Mouse (Mus musculus) limb, embryonic 14.5 days (tissue): ENCODE measurements around the gene Dctn2. TPM values are rescaled to one million over a fixed set of nuclear protein-coding genes. Genes with fewer than 3 reads are reported as not detected.
A peak's percentile ranks its signal among the peaks of the same experiment; 100 is the strongest.

Experiments used
- ATAC-seq: fragments of 200-750 bp; cut with Nextera tagmentation; 2 replicates; pipeline ENCODE4 v1.8.0; 2017; ENCODE audit warnings: low read depth, moderate number of reproducible peaks, moderate TSS enrichment; ENCODE audit not compliant: low FRiP score
- DNase-seq: peaks from one replicate; pipeline ENCODE4 v3.0.0-alpha.2; 2015; ENCODE audit warnings: low spot score
- H3K27ac ChIP-seq: fragments of 300-500 bp; sonication (generic); replicated peaks from 2 replicates; pipeline ENCODE4 v1.5.1; 2014; ENCODE audit warnings: low read depth, mild to moderate bottlenecking, low read length, moderate library complexity, mixed read lengths
- H3K27me3 ChIP-seq: fragments of 300-500 bp; sonication (generic); 2 replicates; pipeline ENCODE4 v1.6.1; 2014; ENCODE audit warnings: low read length, mixed read lengths; ENCODE audit not compliant: control insufficient read depth, insufficient read depth
- H3K36me3 ChIP-seq: fragments of 300-500 bp; sonication (generic); 2 replicates; pipeline ENCODE4 v1.6.1; 2014; ENCODE audit warnings: mild to moderate bottlenecking, low read length, moderate library complexity, mixed read lengths; ENCODE audit not compliant: control insufficient read depth, insufficient read depth
- H3K4me1 ChIP-seq: fragments of 300-500 bp; sonication (generic); 2 replicates; pipeline ENCODE4 v1.6.1; 2014; ENCODE audit warnings: antibody characterized with exemption, low read length, mixed read lengths; ENCODE audit not compliant: control insufficient read depth, insufficient read depth
- H3K4me2 ChIP-seq: fragments of 300-500 bp; sonication (generic); replicated peaks from 2 replicates; pipeline ENCODE4 v1.6.1; 2014; ENCODE audit warnings: low read depth, mild to moderate bottlenecking, low read length, moderate library complexity; ENCODE audit not compliant: severe bottlenecking
- H3K4me3 ChIP-seq: fragments of 300-500 bp; sonication (generic); replicated peaks from 2 replicates; pipeline ENCODE4 v1.5.1; 2014; ENCODE audit warnings: low read length
- H3K9ac ChIP-seq: fragments of 300-500 bp; sonication (generic); 2 replicates; pipeline ENCODE4 v1.6.1; 2014; ENCODE audit warnings: mild to moderate bottlenecking, low read depth, low read length, moderate library complexity; ENCODE audit not compliant: severe bottlenecking
- H3K9me3 ChIP-seq: fragments of 300-500 bp; sonication (generic); 2 replicates; pipeline ENCODE4 v1.6.1; 2016; ENCODE audit warnings: low read length; ENCODE audit not compliant: control insufficient read depth
- POLR2A ChIP-seq: fragments of 200-500 bp; IDR thresholded peaks from 2 replicates; pipeline ENCODE4 v1.8.0; 2012; ENCODE audit warnings: inconsistent platforms, mild to moderate bottlenecking, moderate library complexity, borderline replicate concordance; ENCODE audit not compliant: insufficient read depth, insufficient read length; ENCODE audit errors: extremely low read depth
- WGBS: fragments of 180-500 bp; shearing (Covaris S2); extraction: QIAGEN DNeasy Blood & Tissue Kit; methylation state at CpG from one replicate; pipeline ENCODE4 v1.1.7; 2014; 5-methylcytosine and 5-hydroxymethylcytosine counted together
- polyA plus RNA-seq, 2 experiments: library from polyadenylated mRNA; depleted of rRNA in 1 of 2; stranded (reverse) in 1 of 2; unstranded in 1 of 2; fragments of >200 nt; fragmentation: Nextera tagmentation in 1 of 2; extraction: Ambion mirVana in 1 of 2; gene quantifications; 2 replicates each; pipeline versions ENCODE4 v1.2.1 to v1.2.3; 2012 to 2014

The Dctn2 gene
- polyA plus RNA-seq, 2 experiments, result 168 to 221 TPM

- 60% methylated on average over 18 of the region's 18 CpGs for WGBS
- Histone ChIP-seq H3K9ac (no peak overlapping the region), H3K4me1 (peaks cover 8% of the 10 kb centered on the region; the same call in 1 of the 2 replicates), H3K36me3 (peaks cover 29% of the 10 kb centered on the region), H3K4me3 (peak overlapping the region; percentile 52; the same call in 1 of the 2 replicates), H3K27ac (no peak overlapping the region), H3K9me3 (no peaks in the 10 kb centered on the region), H3K4me2 (0 out of 2 replicates have a peak overlapping the region, but pooled peaks have one; percentile 96), H3K27me3 (peaks cover 23% of the 10 kb centered on the region)
- DNase-seq, result no peak
- TF ChIP-seq POLR2A, result no peak
- no peak for ATAC-seq
Measured at GRCm38 (mm10) chr10:127327461-127328145, 61.4 kb downstream of the Dctn2 start.

- Histone ChIP-seq H3K4me3 (no peak overlapping the region), H3K9ac (no peak overlapping the region), H3K9me3 (no peaks in the 10 kb centered on the region), H3K27me3 (peaks cover 23% of the 10 kb centered on the region), H3K4me1 (peaks cover 8% of the 10 kb centered on the region; the same call in 1 of the 2 replicates), H3K27ac (no peak overlapping the region), H3K4me2 (no peak overlapping the region), H3K36me3 (peaks cover 50% of the 10 kb centered on the region)
- WGBS, result 77% methylated on average over 7 of the region's 7 CpGs
- no peak for TF ChIP-seq POLR2A
- DNase-seq (no peak), ATAC-seq (no peak)
Measured at GRCm38 (mm10) chr10:127330212-127330611, 64.0 kb downstream of the Dctn2 start.

Other genes starting within 250 kb of the Dctn2 start
- 55.8 and 59.7 TPM in 2 replicates for gene Tsfm, start 235.5 kb upstream of the Dctn2 start, polyA plus RNA-seq (2012; rRNA removed)
- 65.2 and 69.0 TPM in 2 replicates for gene Tsfm, start 235.5 kb upstream of the Dctn2 start, polyA plus RNA-seq (2014; fragmentation: Nextera tagmentation; extraction: Ambion mirVana)
- 48.6 and 52.0 TPM in 2 replicates for gene Mettl1, start 225.0 kb upstream of the Dctn2 start, polyA plus RNA-seq (2012; rRNA removed)
- 59.1 and 71.3 TPM in 2 replicates for gene Mettl1, start 225.0 kb upstream of the Dctn2 start, polyA plus RNA-seq (2014; fragmentation: Nextera tagmentation; extraction: Ambion mirVana)
- gene Eef1akmt3, start 224.9 kb upstream of the Dctn2 start, polyA plus RNA-seq (2012; rRNA removed), result 3.4 and 3.8 TPM in 2 replicates
- gene Eef1akmt3, start 224.9 kb upstream of the Dctn2 start, polyA plus RNA-seq (2014; fragmentation: Nextera tagmentation; extraction: Ambion mirVana), result 0.87 and 1.3 TPM in 2 replicates
- 1.1 and 1.5 TPM in 2 replicates for gene Cyp27b1, start 218.1 kb upstream of the Dctn2 start, polyA plus RNA-seq (2012; rRNA removed)
- gene Cyp27b1, start 218.1 kb upstream of the Dctn2 start, polyA plus RNA-seq (2014; fragmentation: Nextera tagmentation; extraction: Ambion mirVana), result 0.19 and 0.53 TPM in 2 replicates
- gene March9, start 206.2 kb upstream of the Dctn2 start, polyA plus RNA-seq (2012; rRNA removed), result 8.6 and 9.8 TPM in 2 replicates
- 2.7 and 3.1 TPM in 2 replicates for gene March9, start 206.2 kb upstream of the Dctn2 start, polyA plus RNA-seq (2014; fragmentation: Nextera tagmentation; extraction: Ambion mirVana)
- gene Cdk4, start 202.8 kb upstream of the Dctn2 start, polyA plus RNA-seq (2012; rRNA removed), result 1,132 and 1,227 TPM in 2 replicates
- 1,659 and 1,732 TPM in 2 replicates for gene Cdk4, start 202.8 kb upstream of the Dctn2 start, polyA plus RNA-seq (2014; fragmentation: Nextera tagmentation; extraction: Ambion mirVana)
- gene Tspan31, start 196.1 kb upstream of the Dctn2 start, polyA plus RNA-seq (2012; rRNA removed), result 124 and 164 TPM in 2 replicates
- gene Tspan31, start 196.1 kb upstream of the Dctn2 start, polyA plus RNA-seq (2014; fragmentation: Nextera tagmentation; extraction: Ambion mirVana), result 58.3 and 72.1 TPM in 2 replicates
- 5.3 and 6.0 TPM in 2 replicates for gene Agap2, start 191.1 kb upstream of the Dctn2 start, polyA plus RNA-seq (2012; rRNA removed)
- 0.32 and 0.57 TPM in 2 replicates for gene Agap2, start 191.1 kb upstream of the Dctn2 start, polyA plus RNA-seq (2014; fragmentation: Nextera tagmentation; extraction: Ambion mirVana)
- gene Os9, start 145.2 kb upstream of the Dctn2 start, polyA plus RNA-seq (2012; rRNA removed), result 60.6 and 61.0 TPM in 2 replicates
- 54.7 and 57.6 TPM in 2 replicates for gene Os9, start 145.2 kb upstream of the Dctn2 start, polyA plus RNA-seq (2014; fragmentation: Nextera tagmentation; extraction: Ambion mirVana)
- gene B4galnt1, start 101.1 kb upstream of the Dctn2 start, polyA plus RNA-seq (2012; rRNA removed), result 12.1 and 15.0 TPM in 2 replicates
- 10.8 and 11.8 TPM in 2 replicates for gene B4galnt1, start 101.1 kb upstream of the Dctn2 start, polyA plus RNA-seq (2014; fragmentation: Nextera tagmentation; extraction: Ambion mirVana)
- gene Slc26a10, start 85.7 kb upstream of the Dctn2 start, polyA plus RNA-seq (2012; rRNA removed), result 2.9 and 3.7 TPM in 2 replicates
- 0.81 and 1.2 TPM in 2 replicates for gene Slc26a10, start 85.7 kb upstream of the Dctn2 start, polyA plus RNA-seq (2014; fragmentation: Nextera tagmentation; extraction: Ambion mirVana)
- gene Arhgef25, start 76.3 kb upstream of the Dctn2 start, polyA plus RNA-seq (2012; rRNA removed), result 228 and 246 TPM in 2 replicates
- gene Arhgef25, start 76.3 kb upstream of the Dctn2 start, polyA plus RNA-seq (2014; fragmentation: Nextera tagmentation; extraction: Ambion mirVana), result 86.8 and 113 TPM in 2 replicates
- 565 and 712 TPM in 2 replicates for gene Dtx3, start 70.6 kb upstream of the Dctn2 start, polyA plus RNA-seq (2012; rRNA removed)
- 157 and 184 TPM in 2 replicates for gene Dtx3, start 70.6 kb upstream of the Dctn2 start, polyA plus RNA-seq (2014; fragmentation: Nextera tagmentation; extraction: Ambion mirVana)
- gene Pip4k2c, start 54.8 kb upstream of the Dctn2 start, polyA plus RNA-seq (2012; rRNA removed), result 33.1 and 37.5 TPM in 2 replicates
- 22.0 and 23.3 TPM in 2 replicates for gene Pip4k2c, start 54.8 kb upstream of the Dctn2 start, polyA plus RNA-seq (2014; fragmentation: Nextera tagmentation; extraction: Ambion mirVana)
- gene Kif5a, start 3.0 kb upstream of the Dctn2 start, polyA plus RNA-seq (2012; rRNA removed), result 9.4 and 9.7 TPM in 2 replicates
- 2.8 and 3.5 TPM in 2 replicates for gene Kif5a, start 3.0 kb upstream of the Dctn2 start, polyA plus RNA-seq (2014; fragmentation: Nextera tagmentation; extraction: Ambion mirVana)
- gene Mbd6, start 22.6 kb downstream of the Dctn2 start, polyA plus RNA-seq (2012; rRNA removed), result 68.1 and 86.6 TPM in 2 replicates
- gene Mbd6, start 22.6 kb downstream of the Dctn2 start, polyA plus RNA-seq (2014; fragmentation: Nextera tagmentation; extraction: Ambion mirVana), result 19.9 and 20.7 TPM in 2 replicates
- gene Mars, start 45.4 kb downstream of the Dctn2 start, polyA plus RNA-seq (2012; rRNA removed), result 78.5 and 79.8 TPM in 2 replicates
- 113 and 114 TPM in 2 replicates for gene Mars, start 45.4 kb downstream of the Dctn2 start, polyA plus RNA-seq (2014; fragmentation: Nextera tagmentation; extraction: Ambion mirVana)
- 5.5 and 5.8 TPM in 2 replicates for gene Arhgap9, start 55.6 kb downstream of the Dctn2 start, polyA plus RNA-seq (2012; rRNA removed)
- 5.6 and 7.5 TPM in 2 replicates for gene Arhgap9, start 55.6 kb downstream of the Dctn2 start, polyA plus RNA-seq (2014; fragmentation: Nextera tagmentation; extraction: Ambion mirVana)
- 118 and 157 TPM in 2 replicates for gene Gli1, start 75.6 kb downstream of the Dctn2 start, polyA plus RNA-seq (2012; rRNA removed)
- gene Gli1, start 75.6 kb downstream of the Dctn2 start, polyA plus RNA-seq (2014; fragmentation: Nextera tagmentation; extraction: Ambion mirVana), result 16.4 and 19.9 TPM in 2 replicates
- gene Inhbe, start 88.0 kb downstream of the Dctn2 start, polyA plus RNA-seq (2012; rRNA removed), result 0.01 TPM in 1 of 2 replicates, not detected in the other
- gene Inhbe, start 88.0 kb downstream of the Dctn2 start, polyA plus RNA-seq (2014; fragmentation: Nextera tagmentation; extraction: Ambion mirVana), result not detected in 2 replicates
- not detected in 2 replicates for gene Inhbc, start 104.1 kb downstream of the Dctn2 start, polyA plus RNA-seq (2012; rRNA removed)
- gene Inhbc, start 104.1 kb downstream of the Dctn2 start, polyA plus RNA-seq (2014; fragmentation: Nextera tagmentation; extraction: Ambion mirVana), result not detected in 2 replicates
- 58.0 and 85.5 TPM in 2 replicates for gene R3hdm2, start 114.0 kb downstream of the Dctn2 start, polyA plus RNA-seq (2012; rRNA removed)
- gene R3hdm2, start 114.0 kb downstream of the Dctn2 start, polyA plus RNA-seq (2014; fragmentation: Nextera tagmentation; extraction: Ambion mirVana), result 38.3 and 39.5 TPM in 2 replicates
- gene Stac3, start 235.3 kb downstream of the Dctn2 start, polyA plus RNA-seq (2012; rRNA removed), result 33.3 and 43.2 TPM in 2 replicates
- 2.0 and 4.4 TPM in 2 replicates for gene Stac3, start 235.3 kb downstream of the Dctn2 start, polyA plus RNA-seq (2014; fragmentation: Nextera tagmentation; extraction: Ambion mirVana)
- gene Ndufa4l2, start 248.6 kb downstream of the Dctn2 start, polyA plus RNA-seq (2012; rRNA removed), result 31.7 and 36.9 TPM in 2 replicates
- gene Ndufa4l2, start 248.6 kb downstream of the Dctn2 start, polyA plus RNA-seq (2014; fragmentation: Nextera tagmentation; extraction: Ambion mirVana), result 44.5 and 62.9 TPM in 2 replicates